Mouse (Mus musculus): ENCODE data around the gene Meltf. TPM values are rescaled to one million over a fixed set of nuclear protein-coding genes. Genes with fewer than 3 reads are reported as not detected.

The Meltf gene
- total RNA-seq, 2 experiments from 2014 or later, result 0.30 to 0.55 TPM

Other genes with a start within 250 kb of the Meltf start
- gene Dlg1, start 215.4 kb upstream of the Meltf start, total RNA-seq (2021), result 100 to 1,000 TPM; 188 to 190 TPM
- 10 to 100 TPM; 23.3 to 25.1 TPM for gene Pigz, start 55.0 kb downstream of the Meltf start, total RNA-seq (2021)
- 10 to 100 TPM; 45.3 to 47.3 TPM for gene 0610012G03Rik, start 69.7 kb downstream of the Meltf start, total RNA-seq (2021)
- gene Ncbp2, start 69.7 kb downstream of the Meltf start, total RNA-seq (2021), result 10 to 100 TPM; 50.9 to 53.8 TPM
- gene Senp5, start 124.5 kb downstream of the Meltf start, total RNA-seq (2021), result 10 to 100 TPM; 45.1 to 46.0 TPM
- gene Pak2, start 200.5 kb downstream of the Meltf start, total RNA-seq (2021), result 10 to 100 TPM; 25.6 to 26.0 TPM
- 10 to 100 TPM; 23.9 to 27.1 TPM for gene Pigx, start 220.9 kb downstream of the Meltf start, total RNA-seq (2021)
- gene Cep19, start 221.0 kb downstream of the Meltf start, total RNA-seq (2021), result 10 to 100 TPM; 74.3 to 74.5 TPM

All from left cerebral cortex, postnatal 25 days (tissue).